Mouse (Mus musculus) thymus, adult 2 months (tissue): ENCODE measurements at regions not wholly inside any gene's neighbourhood (a gene's known extent, or its start where the extent isn't known, plus 50 kb on each side); places are given as distances from the start of the nearest gene placed in this dataset.

Source experiments
- CTCF ChIP-seq: fragments of 200-500 bp; IDR thresholded peaks from 2 replicates; pipeline ENCODE4 v1.5.1; 2012; ENCODE audit warnings: mild to moderate bottlenecking, control low read depth, low read length, moderate library complexity, borderline replicate concordance; ENCODE audit not compliant: control insufficient read depth, poor library complexity, insufficient read depth; ENCODE audit errors: extremely low read depth
- POLR2A ChIP-seq: fragments of 200-500 bp; IDR thresholded peaks from 2 replicates; pipeline ENCODE4 v1.6.1; 2012; ENCODE audit warnings: mild to moderate bottlenecking, low read length, control low read depth, moderate library complexity; ENCODE audit not compliant: control insufficient read depth, poor library complexity, insufficient read depth; ENCODE audit errors: extremely low read depth

DNA sequence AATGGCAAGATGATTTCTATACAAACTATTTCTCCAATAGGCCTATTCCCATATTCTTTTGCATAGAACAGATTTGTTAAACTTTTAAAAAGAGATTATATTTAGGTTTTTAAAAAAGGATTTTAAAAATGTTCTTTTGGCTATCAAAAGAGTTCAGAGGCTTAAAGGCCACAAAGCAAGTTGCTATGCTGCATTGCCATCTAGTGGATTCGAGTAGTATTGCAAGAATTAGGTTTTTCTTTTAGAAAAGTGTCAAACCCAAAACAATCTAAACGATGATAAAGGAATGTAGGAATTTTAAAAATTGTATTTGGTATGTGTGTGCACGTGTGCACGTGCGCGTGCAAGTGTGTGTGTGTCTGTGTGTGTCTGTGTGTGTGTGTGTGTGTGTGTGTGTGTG, 73.0 kb upstream of the Ifngr1 start:
- TF ChIP-seq CTCF: no peak
- TF ChIP-seq POLR2A: no peak
